Mouse (Mus musculus) hindbrain, embryonic 12.5 days (tissue): ENCODE results near the gene Olfr402. TPM values are rescaled to one million over a fixed set of nuclear protein-coding genes. Genes with fewer than 3 reads are reported as not detected.
"Not testable (repeated sequence)": the region's sequence is repeated elsewhere in the genome, so short reads cannot be mapped to it uniquely, and the experiment has no call there.

ENCODE experiments used
- ATAC-seq: fragments of 200-750 bp; cut with Nextera tagmentation; 2 replicates; pipeline ENCODE4 v1.8.0; 2017; ENCODE audit warnings: moderate TSS enrichment; ENCODE audit not compliant: low FRiP score
- H3K27ac ChIP-seq: fragments of 300-500 bp; sonication (generic); 2 replicates; pipeline ENCODE4 v1.5.1; 2016; ENCODE audit warnings: mild to moderate bottlenecking
- H3K27me3 ChIP-seq: fragments of 300-500 bp; sonication (generic); 2 replicates; pipeline ENCODE4 v1.6.1; 2016; ENCODE audit warnings: mild to moderate bottlenecking
- H3K36me3 ChIP-seq: fragments of 300-500 bp; sonication (generic); 2 replicates; pipeline ENCODE4 v1.6.1; 2016; ENCODE audit warnings: mild to moderate bottlenecking
- H3K4me1 ChIP-seq: fragments of 300-500 bp; sonication (generic); 2 replicates; pipeline ENCODE4 v1.6.1; 2016
- H3K4me2 ChIP-seq: fragments of 300-500 bp; sonication (generic); replicated peaks from 2 replicates; pipeline ENCODE4 v1.6.1; 2016; ENCODE audit warnings: mild to moderate bottlenecking
- H3K4me3 ChIP-seq: fragments of 300-500 bp; sonication (generic); 2 replicates; pipeline ENCODE4 v1.5.1; 2016; ENCODE audit warnings: mild to moderate bottlenecking
- H3K9ac ChIP-seq: fragments of 300-500 bp; sonication (generic); 2 replicates; pipeline ENCODE4 v1.6.1; 2016; ENCODE audit warnings: mild to moderate bottlenecking, moderate library complexity
- H3K9me3 ChIP-seq: fragments of 300-500 bp; sonication (generic); replicated peaks from 2 replicates; pipeline ENCODE4 v1.6.1; 2016; ENCODE audit warnings: mild to moderate bottlenecking
- WGBS: fragments of 180-500 bp; shearing (Covaris S2); methylation state at CpG from one replicate; pipeline ENCODE4 v1.1.7; 2016; 5-methylcytosine and 5-hydroxymethylcytosine counted together
- polyA plus RNA-seq: library from polyadenylated mRNA; unstranded; fragments of >200 nt; fragmentation: Nextera tagmentation; extraction: Ambion mirVana; gene quantifications from 2 replicates; pipeline ENCODE4 v1.2.1, GENCODE M21; 2016

Olfr402 gene
- polyA plus RNA-seq = not detected in 2 replicates

- no peak within 1 kb of the TSS for H3K4me2 ChIP-seq
- no peaks in the 10 kb centered on the region for H3K36me3 ChIP-seq
- H3K4me3 ChIP-seq = no peak within 1 kb of the TSS
- H3K9ac ChIP-seq = no peak within 1 kb of the TSS
- 60% methylated on average over 3 of the region's 3 CpGs for WGBS
- H3K4me1 ChIP-seq = no peaks in the 10 kb centered on the region
- H3K9me3 ChIP-seq = peaks cover 48% of the 10 kb centered on the region
- ATAC-seq = no peak
- no peak within 1 kb of the TSS for H3K27ac ChIP-seq
- no peaks in the 10 kb centered on the region for H3K27me3 ChIP-seq
Observed at GRCm38 (mm10) chr11:74153229-74153628, at the start of gene Olfr402. Olfr402 (plus strand) TSS chr11:74153529.

DNA sequence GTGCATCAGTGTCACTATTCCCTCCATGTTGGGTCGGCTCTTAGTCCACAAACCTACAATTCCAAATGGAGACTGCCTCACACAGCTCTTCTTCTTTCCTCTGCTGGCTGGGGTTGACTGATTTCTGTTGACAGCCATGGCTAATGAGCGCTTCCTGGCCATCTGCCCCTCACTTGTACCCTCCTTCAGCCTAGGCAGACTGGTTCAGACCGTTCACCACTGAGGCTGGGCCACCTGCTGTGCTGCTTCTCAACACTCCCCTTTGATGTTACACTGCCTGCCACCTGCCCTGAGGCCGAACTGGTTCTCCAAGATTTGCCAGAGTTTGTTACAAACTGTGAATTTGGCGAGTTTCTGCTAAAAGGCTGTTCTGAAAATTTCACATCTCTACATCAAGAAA is 48.3 kb upstream of the Olfr402 start:
- WGBS = 40% methylated on average over 5 of the region's 5 CpGs
- H3K9ac ChIP-seq = no peak overlapping the region
- no peaks in the 10 kb centered on the region for H3K36me3 ChIP-seq
- H3K27ac ChIP-seq = no peak overlapping the region
- H3K9me3 ChIP-seq = peaks cover 13% of the 10 kb centered on the region
- H3K4me2 ChIP-seq = no peak overlapping the region
- no peaks in the 10 kb centered on the region for H3K27me3 ChIP-seq
- no peaks in the 10 kb centered on the region for H3K4me1 ChIP-seq
- no peak overlapping the region for H3K4me3 ChIP-seq
- ATAC-seq = no peak

DNA sequence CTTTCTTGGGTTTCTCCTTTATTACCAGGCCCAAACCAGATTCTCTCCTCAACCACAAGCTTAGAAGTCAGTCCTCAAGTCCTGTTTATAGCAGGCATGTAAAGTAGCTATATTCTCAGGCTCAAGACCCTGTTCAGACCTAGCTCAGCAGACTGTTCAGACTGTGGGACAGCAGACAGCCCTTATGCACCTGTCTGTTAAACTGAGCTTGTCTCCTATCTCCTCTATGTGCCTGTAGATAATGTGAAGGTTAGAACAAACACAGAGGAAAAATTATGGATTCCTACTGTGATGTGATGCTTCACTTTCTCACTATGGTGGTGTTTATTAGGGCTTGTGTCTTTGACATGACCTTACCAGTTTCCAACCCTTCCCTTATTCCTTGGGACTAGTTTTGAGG is 39.9 kb upstream of the Olfr402 start, which contains the start of gene Olfr401:
Olfr401 (plus strand) TSS at position 301 of the 400 bp plus-strand sequence.
- Histone ChIP-seq H3K27ac (no peak within 1 kb of the TSS), H3K4me2 (no peak within 1 kb of the TSS), H3K36me3 (no peaks in the 10 kb centered on the region), H3K4me1 (no peaks in the 10 kb centered on the region), H3K9me3 (peaks cover 33% of the 10 kb centered on the region), H3K4me3 (no peak within 1 kb of the TSS), H3K9ac (no peak within 1 kb of the TSS), H3K27me3 (no peaks in the 10 kb centered on the region)
- ATAC-seq = no peak

DNA sequence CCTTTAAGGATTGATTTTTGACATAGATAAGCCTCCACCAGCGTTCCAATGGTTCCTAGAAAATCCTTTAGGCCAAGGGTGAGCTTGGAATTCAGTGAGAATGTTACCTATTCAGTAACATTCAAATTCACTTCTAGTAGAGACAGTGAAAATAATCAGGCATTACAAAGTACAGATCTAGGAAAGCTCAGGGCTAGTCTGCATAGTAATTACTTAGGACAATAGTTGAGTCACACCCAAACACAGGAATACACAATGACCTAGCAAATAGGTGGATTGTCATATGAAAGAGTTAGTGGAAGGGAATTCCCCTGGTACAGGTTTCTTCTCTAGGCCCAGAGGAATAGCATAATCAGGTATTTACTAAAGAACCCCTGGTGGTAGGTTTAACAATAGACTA is 13.3 kb upstream of the Olfr402 start:
- H3K36me3 ChIP-seq, H3K27ac ChIP-seq, H3K9ac ChIP-seq, H3K4me1 ChIP-seq, H3K27me3 ChIP-seq, H3K4me3 ChIP-seq, ATAC-seq, H3K4me2 ChIP-seq: not testable (repeated sequence)
- H3K9me3 ChIP-seq = peaks cover 61% of the 10 kb centered on the region
- 33% methylated on average over 1 of the region's 1 CpGs for WGBS

DNA sequence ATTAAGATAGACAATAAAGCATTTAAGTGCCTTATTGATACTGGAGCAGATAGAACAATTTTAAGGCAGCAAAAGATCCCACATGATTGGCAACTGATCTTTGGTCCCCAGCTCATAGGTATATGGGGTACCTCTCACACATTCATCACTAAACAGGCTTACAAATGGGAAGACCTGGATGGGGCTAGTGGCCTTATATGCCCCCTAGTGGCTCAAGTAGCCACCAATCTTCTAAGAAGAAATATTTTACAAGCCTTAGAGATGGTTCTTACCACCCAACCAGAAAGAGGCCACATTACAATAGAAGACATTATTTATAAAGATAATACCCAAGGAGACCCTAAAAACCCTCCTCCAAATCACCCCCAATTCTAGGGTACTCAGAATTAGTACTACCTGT is 7.5 kb upstream of the Olfr402 start:
- Histone ChIP-seq H3K4me2 (no peak overlapping the region), H3K9me3 (peaks cover 76% of the 10 kb centered on the region), H3K27me3 (no peaks in the 10 kb centered on the region), H3K9ac (no peak overlapping the region), H3K4me3 (no peak overlapping the region), H3K27ac (no peak overlapping the region), H3K4me1 (no peaks in the 10 kb centered on the region), H3K36me3 (no peaks in the 10 kb centered on the region)
- ATAC-seq = no peak

GRCm38 (mm10) chr11:74168771-74169170 is 15.4 kb downstream of the Olfr402 start:
- ATAC-seq = no peak
- Histone ChIP-seq H3K9ac (no peak overlapping the region), H3K9me3 (peaks cover 8% of the 10 kb centered on the region), H3K27ac (no peak overlapping the region), H3K36me3 (no peaks in the 10 kb centered on the region), H3K4me1 (no peaks in the 10 kb centered on the region), H3K27me3 (no peaks in the 10 kb centered on the region), H3K4me3 (no peak overlapping the region), H3K4me2 (no peak overlapping the region)

GRCm38 (mm10) chr11:74183168-74183567 is 29.8 kb downstream of the Olfr402 start:
- no peaks in the 10 kb centered on the region for H3K4me1 ChIP-seq
- H3K4me3 ChIP-seq = no peak overlapping the region
- ATAC-seq = no peak
- H3K36me3 ChIP-seq = no peaks in the 10 kb centered on the region
- H3K9ac ChIP-seq = no peak overlapping the region
- peaks cover 27% of the 10 kb centered on the region for H3K9me3 ChIP-seq
- WGBS = 86% methylated on average over 4 of the region's 4 CpGs
- H3K27me3 ChIP-seq = no peaks in the 10 kb centered on the region
- H3K4me2 ChIP-seq = no peak overlapping the region
- no peak overlapping the region for H3K27ac ChIP-seq

DNA sequence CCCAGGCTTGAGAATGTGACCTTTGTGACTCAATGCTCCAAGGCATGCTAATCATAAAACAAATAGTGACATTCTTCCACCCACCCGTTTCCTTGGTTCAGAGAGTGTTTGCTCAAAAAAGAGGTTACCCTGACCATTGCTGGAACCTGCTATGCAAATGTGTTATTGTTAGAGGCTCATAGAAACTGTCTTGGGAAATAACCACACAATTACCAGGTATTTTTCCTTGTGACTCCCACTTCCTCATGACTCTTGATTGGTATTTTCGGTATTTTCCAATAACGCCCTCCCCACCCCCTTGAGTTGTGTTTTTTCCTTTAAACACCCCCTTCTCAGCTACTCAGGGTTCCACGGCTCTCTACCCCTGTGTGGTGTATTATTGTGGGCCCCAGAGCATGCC is 30.4 kb downstream of the Olfr402 start:
- H3K27ac ChIP-seq = no peak overlapping the region
- H3K27me3 ChIP-seq = no peaks in the 10 kb centered on the region
- H3K4me1 ChIP-seq = no peaks in the 10 kb centered on the region
- no peaks in the 10 kb centered on the region for H3K36me3 ChIP-seq
- peaks cover 27% of the 10 kb centered on the region for H3K9me3 ChIP-seq
- no peak overlapping the region for H3K4me3 ChIP-seq
- no peak overlapping the region for H3K9ac ChIP-seq
- no peak for ATAC-seq
- H3K4me2 ChIP-seq = no peak overlapping the region
- WGBS = 87% methylated on average over 4 of the region's 4 CpGs

DNA sequence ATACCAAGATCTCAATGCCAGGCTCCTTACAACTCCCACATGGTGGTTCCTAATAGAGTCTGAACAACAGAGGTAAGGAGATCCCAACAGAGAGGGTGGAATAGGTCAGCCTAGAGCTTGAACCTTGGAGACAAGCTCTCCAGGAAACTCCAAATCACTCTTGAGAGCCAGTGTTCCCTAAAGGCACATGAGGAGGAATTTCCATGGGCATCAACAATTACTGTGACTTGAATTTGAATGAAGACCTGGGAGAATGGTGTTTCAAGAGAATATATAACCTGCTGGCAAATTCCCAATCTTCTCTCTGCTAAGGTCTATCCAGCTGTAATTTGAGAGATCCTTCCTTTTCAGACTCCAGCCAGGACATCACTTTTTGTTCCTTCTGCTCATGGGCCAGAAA is 32.6 kb downstream of the Olfr402 start, which contains the start of gene Olfr403:
Olfr403 (plus strand) TSS at position 301 of the 400 bp plus-strand sequence.
- Histone ChIP-seq H3K9ac (no peak within 1 kb of the TSS), H3K27me3 (no peaks in the 10 kb centered on the region), H3K36me3 (no peaks in the 10 kb centered on the region), H3K27ac (no peak within 1 kb of the TSS), H3K4me3 (no peak within 1 kb of the TSS), H3K4me2 (no peak within 1 kb of the TSS), H3K4me1 (no peaks in the 10 kb centered on the region), H3K9me3 (peaks cover 19% of the 10 kb centered on the region)
- no peak for ATAC-seq

Other genes starting within 250 kb of the Olfr402 start
- gene Olfr395, start 244.2 kb upstream of the Olfr402 start, polyA plus RNA-seq = not detected in 2 replicates
- gene Olfr23, start 216.9 kb upstream of the Olfr402 start, polyA plus RNA-seq = not detected in 2 replicates
- not detected in 2 replicates for gene Olfr397, start 192.7 kb upstream of the Olfr402 start, polyA plus RNA-seq
- not detected in 2 replicates for gene Olfr398, start 163.1 kb upstream of the Olfr402 start, polyA plus RNA-seq
- gene Olfr139, start 97.0 kb upstream of the Olfr402 start, polyA plus RNA-seq = not detected in 2 replicates
- not detected in 2 replicates for gene Olfr399, start 96.9 kb upstream of the Olfr402 start, polyA plus RNA-seq
- not detected in 2 replicates for gene Zfp616, start 83.6 kb upstream of the Olfr402 start, polyA plus RNA-seq
- gene Olfr401, start 39.8 kb upstream of the Olfr402 start, polyA plus RNA-seq = not detected in 2 replicates
- gene Olfr403, start 32.7 kb downstream of the Olfr402 start, polyA plus RNA-seq = not detected in 2 replicates
- not detected in 2 replicates for gene Olfr43, start 57.9 kb downstream of the Olfr402 start, polyA plus RNA-seq
- not detected in 2 replicates for gene Olfr406, start 106.3 kb downstream of the Olfr402 start, polyA plus RNA-seq
- gene Olfr59, start 130.2 kb downstream of the Olfr402 start, polyA plus RNA-seq = not detected in 2 replicates
- not detected in 2 replicates for gene Olfr410, start 184.5 kb downstream of the Olfr402 start, polyA plus RNA-seq
- gene Olfr411, start 199.1 kb downstream of the Olfr402 start, polyA plus RNA-seq = not detected in 2 replicates
- gene Olfr412, start 208.5 kb downstream of the Olfr402 start, polyA plus RNA-seq = not detected in 2 replicates